Mouse (Mus musculus) right cerebral cortex, adult 18-20 months (tissue): ENCODE data around the gene Sergef.

Experiments
- DNase-seq: peaks from one replicate; pipeline ENCODE4 v3.0.0; 2022; ENCODE audit warnings: mixed read lengths

Sergef gene

GRCm38 (mm10) chr7:46435833-46436232 lies 203.8 kb downstream of the Sergef start:
- no peak for DNase-seq

- no peak for DNase-seq
These were observed 205.7 kb downstream of the Sergef start for GRCm38 (mm10) chr7:46433874-46434273.

GRCm38 (mm10) chr7:46425012-46425411 lies 214.6 kb downstream of the Sergef start:
- DNase-seq: no peak

- no peak for DNase-seq
These were observed 215.7 kb downstream of the Sergef start for GRCm38 (mm10) chr7:46423951-46424350.

- peak; percentile 88 for DNase-seq
These were observed 216.7 kb downstream of the Sergef start for GRCm38 (mm10) chr7:46422764-46423412.

- peak; percentile 43 for DNase-seq
These were observed 217.4 kb downstream of the Sergef start for GRCm38 (mm10) chr7:46422052-46422763.

GRCm38 (mm10) chr7:46421535-46421934 lies 218.1 kb downstream of the Sergef start:
- DNase-seq: peak; percentile 76

GRCm38 (mm10) chr7:46418102-46418622 lies 221.4 kb downstream of the Sergef start:
- DNase-seq: no peak

GRCm38 (mm10) chr7:46417467-46417866 lies 222.1 kb downstream of the Sergef start:
- no peak for DNase-seq

GRCm38 (mm10) chr7:46415818-46416425 lies 223.7 kb downstream of the Sergef start:
- DNase-seq: peak; percentile 70

- DNase-seq: no peak
These were observed 225.5 kb downstream of the Sergef start for GRCm38 (mm10) chr7:46413959-46414725.

GRCm38 (mm10) chr7:46412823-46413222 lies 226.8 kb downstream of the Sergef start:
- DNase-seq: peak; percentile 46

GRCm38 (mm10) chr7:46410727-46411126 lies 228.9 kb downstream of the Sergef start:
- DNase-seq: no peak

GRCm38 (mm10) chr7:46409204-46409789 lies 230.3 kb downstream of the Sergef start:
- DNase-seq: no peak

- DNase-seq: no peak
These were observed 231.0 kb downstream of the Sergef start for GRCm38 (mm10) chr7:46408606-46409005.

- DNase-seq: no peak
These were observed 234.9 kb downstream of the Sergef start for GRCm38 (mm10) chr7:46404756-46405155.

- DNase-seq: no peak
These were observed 235.8 kb downstream of the Sergef start for GRCm38 (mm10) chr7:46403616-46404485.

- DNase-seq: no peak
These were observed 238.0 kb downstream of the Sergef start for GRCm38 (mm10) chr7:46401371-46402180.

GRCm38 (mm10) chr7:46400346-46400745 lies 239.3 kb downstream of the Sergef start:
- DNase-seq: no peak

- DNase-seq: no peak
These were observed 239.9 kb downstream of the Sergef start for GRCm38 (mm10) chr7:46399676-46400075.

GRCm38 (mm10) chr7:46398612-46399011 lies 241.0 kb downstream of the Sergef start:
- DNase-seq: no peak
